Mouse (Mus musculus): Measurements from ENCODE around the gene 5031439G07Rik. TPM values are rescaled to one million over a fixed set of nuclear protein-coding genes. Genes with fewer than 3 reads are reported as not detected.

The 5031439G07Rik gene
- polyA plus RNA-seq, 1 experiment from 2014 or later: 12.6 TPM

Other genes starting within 250 kb of the 5031439G07Rik start
- gene Phf21b, start 132.5 kb downstream of the 5031439G07Rik start, polyA plus RNA-seq (2015; fragmentation: Nextera tagmentation; extraction: Ambion mirVana): 0.76 and 1.6 TPM in 2 replicates
- 0.58 and 0.71 TPM in 2 replicates for gene Gm29666, start 68.5 kb downstream of the 5031439G07Rik start, polyA plus RNA-seq (2015; fragmentation: Nextera tagmentation; extraction: Ambion mirVana)
- gene Nup50, start 65.1 kb downstream of the 5031439G07Rik start, polyA plus RNA-seq (2015; fragmentation: Nextera tagmentation; extraction: Ambion mirVana): 36.8 and 40.4 TPM in 2 replicates
- gene Upk3a, start 28.6 kb upstream of the 5031439G07Rik start, polyA plus RNA-seq (2015; fragmentation: Nextera tagmentation; extraction: Ambion mirVana): 1.5 and 2.1 TPM in 2 replicates
- gene Fam118a, start 40.4 kb upstream of the 5031439G07Rik start, polyA plus RNA-seq (2015; fragmentation: Nextera tagmentation; extraction: Ambion mirVana): 29.2 and 29.9 TPM in 2 replicates
- 0.11 and 0.21 TPM in 2 replicates for gene Smc1b, start 143.4 kb upstream of the 5031439G07Rik start, polyA plus RNA-seq (2015; fragmentation: Nextera tagmentation; extraction: Ambion mirVana)
- gene Ribc2, start 143.5 kb upstream of the 5031439G07Rik start, polyA plus RNA-seq (2015; fragmentation: Nextera tagmentation; extraction: Ambion mirVana): 0.08 and 0.19 TPM in 2 replicates
- gene Fbln1, start 217.4 kb upstream of the 5031439G07Rik start, polyA plus RNA-seq (2015; fragmentation: Nextera tagmentation; extraction: Ambion mirVana): 184 and 194 TPM in 2 replicates